Mouse (Mus musculus) G1E-ER4 (cell line): ENCODE results near the gene Gpr55. TPM values are rescaled to one million over a fixed set of nuclear protein-coding genes. Genes with fewer than 3 reads are reported as not detected.

ENCODE experiments used
- GATA1 ChIP-seq: IDR thresholded peaks from one replicate; pipeline ENCODE4 v1.8.0; 2012; ENCODE audit warnings: low read length, inconsistent platforms
- polyA plus RNA-seq: library from polyadenylated mRNA; stranded (reverse); fragments of >175 nt; gene quantifications from 2 replicates; pipeline ENCODE4 v1.2.3, GENCODE M21; 2012

Gpr55 gene
- polyA plus RNA-seq, 1 experiment, result not detected

DNA sequence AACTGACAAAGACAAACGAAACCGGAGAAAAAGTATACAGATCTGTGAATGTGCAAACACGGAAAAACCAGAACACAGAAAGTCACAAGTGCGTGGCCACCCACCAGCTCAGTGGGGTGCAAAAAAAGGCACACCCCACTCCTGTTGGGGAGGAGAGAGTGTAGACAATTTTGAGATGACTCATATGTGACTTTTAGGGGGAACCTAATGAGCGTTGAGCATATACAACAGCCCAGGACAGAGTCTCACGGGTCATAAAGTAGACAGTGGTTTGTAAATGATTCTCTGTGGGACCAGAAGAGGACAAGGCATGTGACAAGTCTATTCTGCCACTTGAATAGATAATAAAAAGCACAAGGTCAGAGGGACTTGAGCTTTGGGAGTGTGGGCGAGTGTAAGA lies 27.6 kb downstream of the Gpr55 start:
- TF ChIP-seq GATA1, result no peak

DNA sequence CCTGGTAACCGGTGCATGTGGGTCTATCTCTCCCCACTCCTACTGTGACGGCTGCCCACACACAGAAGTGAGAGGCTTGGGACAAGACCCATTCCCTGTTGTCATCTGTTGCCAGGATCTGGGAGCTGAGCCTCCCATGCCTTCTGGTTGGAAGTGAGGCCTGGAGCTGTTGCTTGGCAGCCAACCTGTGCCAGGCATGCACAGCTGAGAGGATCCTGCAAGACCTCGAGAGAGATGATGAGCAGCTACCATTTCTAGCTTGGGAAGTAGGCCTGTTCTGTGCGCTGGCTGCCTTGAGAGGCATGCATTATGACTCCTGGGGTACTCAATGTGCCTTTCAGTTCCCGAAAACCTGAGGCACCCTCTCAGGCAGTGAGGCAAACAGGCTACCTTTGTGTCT lies 29.6 kb downstream of the Gpr55 start:
- TF ChIP-seq GATA1, result no peak

DNA sequence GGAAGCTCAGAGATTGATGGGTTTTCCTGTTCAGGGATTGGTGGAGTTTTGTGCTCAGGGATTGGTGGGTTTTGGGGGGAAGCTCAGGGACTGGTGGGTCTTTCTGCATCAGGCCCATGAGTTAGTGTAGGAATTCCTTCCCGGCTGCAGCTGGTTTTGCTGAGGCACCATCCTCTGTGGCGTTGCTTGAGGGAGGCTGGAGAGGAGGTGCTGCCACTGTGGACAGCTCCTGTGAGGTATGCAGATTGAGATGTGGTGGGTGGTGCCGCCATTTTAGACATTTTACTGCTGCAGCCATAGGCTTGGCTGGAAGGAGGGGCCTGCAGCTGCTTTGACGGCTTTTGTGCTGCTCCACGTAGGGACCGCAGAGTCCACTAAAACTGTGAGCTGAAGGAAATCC lies 31.4 kb downstream of the Gpr55 start:
- no peak for TF ChIP-seq GATA1

DNA sequence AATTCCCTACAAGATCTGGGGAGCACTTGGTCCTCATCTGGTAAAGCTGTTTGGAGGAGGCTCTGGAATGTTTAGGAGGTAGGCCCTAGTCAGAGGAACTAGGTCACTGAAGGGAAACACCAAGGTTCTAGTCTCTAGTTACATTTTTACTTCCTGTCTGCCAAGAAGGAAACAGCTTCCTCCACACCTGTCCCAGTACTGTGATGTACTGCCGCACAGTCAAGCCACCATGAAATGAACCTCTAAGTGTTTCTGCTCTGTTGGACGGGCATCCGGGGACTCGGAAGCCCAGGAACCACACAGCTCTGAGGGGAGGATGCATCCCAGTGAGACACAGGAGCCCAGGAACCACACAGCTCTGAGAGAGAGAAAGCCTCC lies 32.1 kb downstream of the Gpr55 start:
- no peak for TF ChIP-seq GATA1

DNA sequence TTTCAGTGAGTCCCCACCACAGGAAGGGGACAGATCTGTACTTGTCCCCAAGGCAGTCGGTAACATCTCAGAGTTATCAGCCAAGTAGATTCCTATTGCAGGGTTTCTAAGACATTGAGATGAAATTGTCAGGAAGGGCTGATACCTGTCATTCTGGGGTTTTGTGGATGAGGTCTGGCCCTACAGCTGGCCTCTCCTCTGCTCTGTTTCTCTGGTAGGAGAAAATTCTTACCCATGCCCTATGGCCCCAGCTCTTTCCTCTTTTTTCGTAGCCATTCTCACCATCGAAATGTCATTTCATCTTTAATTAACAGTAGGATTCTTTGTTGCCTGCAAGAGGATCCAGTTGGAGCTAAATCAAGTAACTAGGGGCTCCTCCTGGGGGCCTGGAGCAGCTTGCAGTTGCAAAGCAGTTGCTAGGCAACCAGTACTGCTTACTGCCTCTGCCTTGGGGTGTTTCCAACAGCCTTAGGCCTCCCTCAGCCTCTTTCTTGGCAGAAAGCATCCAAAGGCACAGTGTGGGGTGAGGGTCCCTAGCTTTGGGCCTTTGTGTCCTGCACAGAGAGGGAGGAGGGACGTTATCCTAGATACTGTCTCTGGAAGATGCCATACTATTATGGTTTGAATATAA lies 32.6 kb downstream of the Gpr55 start, which contains the start of gene 4933407L21Rik:
Gene 4933407L21Rik (plus strand): TSS at position 427 of the 631 bp plus-strand sequence.
- TF ChIP-seq GATA1, result no peak

DNA sequence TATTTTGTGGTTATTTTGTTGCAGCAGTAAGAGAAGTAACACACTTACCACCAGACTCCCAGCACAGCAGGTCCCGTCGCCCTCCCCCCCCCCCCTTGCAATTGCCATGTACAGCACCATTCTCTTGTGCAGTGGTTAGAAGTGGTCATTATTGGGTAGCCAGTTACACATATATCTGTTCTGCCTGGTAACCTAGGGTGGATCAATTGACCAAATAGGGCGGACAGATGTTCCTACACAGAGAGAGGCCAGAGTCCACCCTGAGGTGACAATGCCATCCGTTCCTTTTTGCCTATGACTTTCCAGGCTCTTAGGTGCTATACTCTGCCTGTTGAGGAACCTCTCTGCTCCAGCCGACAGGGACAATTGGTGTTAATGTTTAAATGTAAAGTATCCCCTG lies 35.6 kb downstream of the Gpr55 start:
- TF ChIP-seq GATA1, result no peak

DNA sequence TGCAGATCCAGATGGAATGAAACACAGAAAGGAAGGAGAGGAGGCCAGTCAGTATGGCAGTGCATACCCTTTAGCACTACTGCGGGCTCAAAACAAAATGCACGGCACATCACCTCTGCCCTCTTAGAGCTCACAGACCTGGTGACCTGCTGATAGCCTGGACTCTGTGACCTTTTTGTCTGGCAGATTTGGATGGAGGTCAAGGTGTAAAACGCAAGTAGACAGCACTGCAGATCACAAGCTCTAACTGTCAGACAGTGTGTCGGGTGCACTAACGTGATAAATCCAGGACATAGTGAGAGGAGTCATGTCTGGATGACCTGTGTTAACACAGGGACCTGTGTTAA lies 38.0 kb downstream of the Gpr55 start:
- TF ChIP-seq GATA1, result no peak

DNA sequence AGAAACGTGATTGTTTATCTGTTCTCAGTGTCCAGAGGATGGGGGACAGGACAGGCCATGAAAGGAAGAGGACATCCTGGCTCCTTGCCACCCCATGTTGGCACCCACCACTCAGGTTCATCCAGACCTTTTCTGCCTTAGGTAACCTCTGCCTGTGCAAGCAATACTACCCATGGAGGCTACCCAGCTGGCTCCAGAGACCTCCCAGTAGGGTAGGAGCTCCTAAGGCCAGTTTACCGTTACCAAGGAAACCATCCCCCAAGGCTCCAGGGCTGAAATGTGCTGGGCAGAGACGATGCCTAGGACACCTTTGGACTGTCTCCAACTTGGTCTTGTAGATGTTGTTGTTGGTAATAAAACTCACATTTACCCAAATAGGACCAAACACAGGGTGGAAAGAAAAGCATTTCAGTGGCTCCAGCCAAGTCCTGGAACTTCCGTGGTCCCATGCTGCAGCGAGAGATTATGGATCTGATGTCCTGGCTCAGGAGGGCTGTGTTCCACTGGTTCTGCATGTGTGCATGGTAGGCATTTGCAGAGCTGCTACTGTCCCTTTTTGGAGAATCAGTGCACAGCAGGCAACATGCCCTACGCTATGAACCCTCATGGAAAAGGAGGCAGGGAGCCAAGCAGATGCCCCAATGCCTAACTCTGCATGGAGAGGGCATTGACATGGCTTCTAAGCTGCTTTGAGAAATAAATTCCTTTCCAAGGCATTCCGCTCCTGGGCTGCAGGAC lies 38.5 kb downstream of the Gpr55 start:
- no peak for TF ChIP-seq GATA1

DNA sequence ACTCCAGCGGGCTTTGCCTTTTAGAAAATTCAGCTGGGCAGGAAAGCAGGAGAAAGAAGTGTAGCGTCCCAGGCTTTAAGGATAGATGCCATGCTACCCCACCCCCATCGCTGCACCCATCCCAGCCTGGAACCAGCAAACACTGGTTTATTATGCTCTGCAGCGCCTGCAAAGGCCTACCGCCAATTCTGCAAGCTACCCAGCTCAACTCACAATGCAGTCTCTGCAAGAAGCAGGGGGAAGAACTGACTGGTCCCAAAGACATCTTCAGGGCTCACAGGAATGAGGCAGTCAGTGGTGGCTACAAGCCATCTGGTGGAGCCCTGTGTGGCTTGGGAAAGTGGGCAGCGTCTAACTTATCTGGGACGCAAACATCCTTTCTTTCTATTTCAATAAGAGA lies 39.1 kb downstream of the Gpr55 start:
- no peak for TF ChIP-seq GATA1

DNA sequence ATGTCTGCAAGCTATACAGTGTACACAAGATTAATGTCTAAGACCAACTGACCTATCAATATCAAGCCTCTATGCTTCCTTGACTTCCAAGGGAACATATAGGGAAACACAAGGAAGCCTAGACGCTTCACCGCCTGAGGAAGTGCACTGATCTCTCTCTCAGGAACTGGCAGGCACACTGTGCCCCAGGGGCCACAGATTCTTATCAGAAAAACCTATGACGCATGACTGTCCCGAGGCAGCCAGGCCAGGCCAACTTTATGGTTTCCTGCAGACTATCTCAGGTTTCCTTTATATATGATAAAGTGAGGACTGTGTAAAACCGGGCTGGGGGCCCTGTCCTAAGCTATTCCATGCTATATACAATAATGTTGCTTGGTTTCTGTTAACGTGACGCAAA lies 41.2 kb downstream of the Gpr55 start:
- no peak for TF ChIP-seq GATA1

DNA sequence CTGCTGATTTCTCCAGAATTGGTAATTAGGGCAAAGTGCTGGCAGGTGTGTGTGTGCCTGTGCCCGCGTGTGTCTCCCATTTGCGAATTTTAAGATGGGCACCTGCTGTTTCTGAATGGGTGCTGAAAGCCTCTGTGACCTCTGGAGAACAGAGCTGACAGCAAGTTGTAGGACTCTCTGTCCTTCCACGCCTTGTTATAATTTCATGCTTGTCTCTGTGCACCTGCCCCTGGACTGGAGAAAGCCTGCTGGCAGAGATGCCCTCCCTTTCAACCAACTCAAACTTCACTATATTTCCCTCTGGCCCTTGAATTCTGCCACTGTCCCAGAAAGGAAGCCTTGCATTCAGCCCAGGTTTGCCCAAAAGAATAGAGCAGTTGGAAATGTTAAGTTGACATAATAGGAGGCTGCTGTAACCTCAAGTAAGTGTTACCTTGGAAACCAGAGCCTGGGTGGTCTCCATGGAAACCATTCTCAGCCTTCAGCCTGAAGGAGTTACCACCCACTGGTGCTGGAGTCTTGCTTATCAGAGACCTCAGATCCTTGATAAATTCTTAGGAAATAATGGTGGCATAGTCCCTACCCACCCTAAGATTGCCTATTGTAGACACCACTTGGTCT lies 43.9 kb downstream of the Gpr55 start:
- TF ChIP-seq GATA1, result no peak

DNA sequence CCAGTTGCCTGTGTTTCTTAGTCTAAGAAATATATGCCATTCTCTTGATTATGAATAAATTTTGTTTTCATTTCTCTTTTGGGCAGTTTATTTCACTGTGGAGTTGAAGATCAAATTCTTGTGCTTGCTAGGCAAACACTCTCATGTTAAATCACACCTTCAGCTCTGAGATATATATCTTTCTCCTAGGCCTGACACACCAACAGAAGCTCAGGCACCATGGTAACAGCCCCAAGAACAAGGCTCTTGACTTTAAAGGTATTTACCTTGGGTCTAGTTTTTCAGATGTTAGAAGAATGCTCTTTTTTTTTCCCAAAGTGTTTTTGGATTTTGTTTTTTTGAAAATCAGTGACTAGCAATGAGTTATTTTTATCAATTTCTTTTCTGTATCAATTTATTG lies 44.9 kb downstream of the Gpr55 start:
- no peak for TF ChIP-seq GATA1

DNA sequence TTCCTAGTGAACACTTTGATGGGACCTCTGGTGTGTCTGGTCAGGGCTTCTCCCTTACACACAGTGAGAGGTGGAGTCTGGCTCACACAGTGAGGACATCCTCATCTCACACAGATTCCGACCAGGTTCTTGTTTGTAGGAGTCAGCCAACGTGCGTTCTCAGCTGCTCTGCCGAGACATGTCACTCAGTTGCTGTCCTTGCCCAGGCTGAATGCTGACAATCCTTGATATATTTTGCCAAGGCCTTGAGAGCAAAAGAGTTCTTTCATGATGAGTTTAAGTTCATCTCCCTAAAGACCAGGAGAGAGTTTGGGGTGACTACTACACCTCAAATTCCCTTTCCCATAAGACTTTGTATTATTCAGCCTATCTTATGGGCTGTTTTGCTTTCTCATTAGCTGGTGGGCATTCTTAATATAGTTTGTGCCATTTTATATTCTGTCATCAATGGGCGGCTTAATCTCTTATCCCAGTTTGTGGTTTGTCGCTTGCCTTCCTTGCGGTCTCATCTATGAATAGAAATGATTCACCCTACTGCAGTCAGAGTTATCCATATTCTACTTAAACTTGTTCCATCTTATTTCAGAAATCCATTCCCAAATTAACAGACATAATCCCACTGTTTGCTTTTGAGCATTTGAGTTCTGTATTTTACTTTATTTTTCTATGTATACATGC lies 47.6 kb downstream of the Gpr55 start:
- no peak for TF ChIP-seq GATA1

DNA sequence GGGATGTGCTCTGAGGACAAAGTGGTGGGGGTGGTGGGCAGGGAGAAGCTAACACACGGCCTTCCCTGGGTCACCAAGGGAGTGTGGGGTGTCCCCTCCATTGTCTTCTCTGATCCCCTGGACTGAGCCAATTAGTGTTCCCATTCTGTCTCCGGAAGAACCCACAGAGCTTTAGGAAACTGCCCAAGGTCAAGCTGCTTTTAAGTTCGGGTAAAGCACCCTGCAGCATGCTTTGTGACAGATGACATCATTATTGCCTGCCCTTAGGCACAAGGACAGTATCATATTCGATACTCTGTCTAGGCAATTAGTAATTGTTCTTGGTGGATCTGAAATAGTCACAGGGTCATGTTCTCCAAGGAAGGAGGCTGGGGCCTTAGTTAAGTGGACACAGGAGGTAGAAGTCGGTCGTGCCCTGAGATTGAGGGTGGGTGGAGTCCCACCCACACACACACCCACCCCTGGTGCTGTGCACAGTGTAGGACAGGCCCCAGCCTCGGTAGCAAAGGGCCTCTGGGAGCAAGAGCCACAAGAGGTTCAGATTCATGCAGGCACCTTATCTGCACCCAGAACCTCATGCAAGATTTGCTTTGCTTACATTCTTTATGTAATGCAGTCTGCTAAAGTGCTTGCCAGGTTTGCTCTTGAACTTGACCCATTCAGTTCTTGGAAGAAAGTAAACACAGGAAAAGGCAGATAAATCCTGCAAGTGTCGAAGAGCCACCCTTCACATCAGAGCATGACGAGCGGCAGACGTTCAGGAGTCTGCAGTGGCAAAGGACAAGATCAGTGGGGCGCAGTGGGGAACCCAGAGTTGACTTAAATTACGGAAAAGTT lies 51.8 kb downstream of the Gpr55 start:
- TF ChIP-seq GATA1, result no peak

DNA sequence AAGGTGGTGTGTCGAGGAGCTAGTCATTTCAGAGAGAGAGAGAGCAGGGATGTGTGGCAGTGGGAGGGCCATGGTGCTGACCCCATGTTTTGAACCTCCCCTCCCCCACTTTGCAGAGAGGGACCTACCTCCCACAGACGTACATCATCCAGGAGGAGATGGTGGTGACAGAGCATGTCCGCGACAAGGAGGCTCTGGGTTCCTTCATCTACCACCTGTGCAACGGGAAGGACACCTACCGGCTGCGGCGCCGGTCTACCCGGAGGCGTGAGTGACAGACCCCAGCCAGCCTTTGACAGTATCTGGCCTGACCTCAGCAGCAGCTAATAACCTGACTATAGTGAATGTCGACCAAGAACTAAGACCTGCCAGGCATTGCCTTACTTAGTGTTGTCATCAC lies 53.9 kb downstream of the Gpr55 start:
- no peak for TF ChIP-seq GATA1

DNA sequence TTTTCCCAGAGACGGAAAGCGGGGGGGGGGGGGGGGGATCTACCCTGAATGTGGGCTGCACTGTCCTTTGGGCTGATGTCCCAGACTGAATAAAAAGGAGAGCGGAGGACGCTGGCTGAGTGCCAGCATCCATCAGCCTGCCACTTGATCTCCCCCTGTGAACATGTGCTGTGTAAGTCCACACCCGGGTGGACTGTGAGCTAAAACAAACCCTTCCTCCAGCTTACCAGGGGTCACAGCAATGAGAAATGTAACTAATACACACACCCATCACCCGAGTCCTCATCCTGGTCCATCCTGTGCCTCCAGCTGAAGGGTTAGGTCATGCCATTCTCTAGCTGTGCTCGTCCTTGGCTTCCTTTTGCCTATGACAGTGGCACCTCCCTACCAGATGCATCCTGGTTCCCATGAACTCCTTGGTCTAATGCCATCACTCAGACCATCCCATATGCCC lies 58.7 kb downstream of the Gpr55 start:
- no peak for TF ChIP-seq GATA1
